Mouse (Mus musculus): ENCODE measurements around the gene Tor3a.

GRCm38 (mm10) chr1:156605940-156606339 is 68.2 kb downstream of the Tor3a start:
- TF ChIP-seq CTCF (IDR thresholded peaks at IDR 0.05; ENCODE audit: low read depth): no peak
- no peak for TF ChIP-seq EP300 (optimal IDR thresholded peaks at IDR 0.05)

Data from stomach, postnatal 0 days (tissue).